In the genomic region with DNA sequence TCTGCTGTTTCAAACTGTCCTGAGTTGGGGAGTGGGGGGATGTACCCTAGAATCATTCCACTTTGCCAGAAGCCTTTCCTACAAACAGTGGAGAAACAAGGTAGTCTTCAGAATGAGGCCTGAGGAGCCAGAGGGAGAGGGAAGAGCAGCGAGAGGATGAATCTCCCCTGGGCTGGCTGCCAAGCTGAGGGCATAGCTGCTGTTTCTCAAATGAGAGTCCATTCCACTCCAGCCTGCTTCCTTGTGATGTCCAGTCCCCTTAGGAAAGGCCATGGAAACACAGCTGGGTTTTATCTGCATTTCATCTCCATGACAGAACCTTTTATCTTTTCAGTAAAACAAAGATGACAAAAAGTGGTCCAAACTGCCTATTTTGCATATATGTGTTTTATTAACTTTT, we compare ENCODE assay signal across 11 mouse cellular contexts.
A peak's percentile ranks its signal among the peaks of the same experiment; 100 is the strongest.
DNase-seq lines count a peak whose midpoint lies in the region; ATAC-seq and TF ChIP-seq lines count a peak whose summit lies in the region.
"Had no signal": no experiment of that assay in that cellular context is flagged by ENCODE, and none has a peak within 500 bp of the region (broad histone marks: within the 10 kb centered on the region; RNA-seq: fewer than 3 reads in every experiment).

No protein-coding gene starts in this region.

- H3K27me3 ChIP-seq in lung, postnatal 0 days (replicated peaks; ENCODE audit: insufficient read depth, low read length) = no peaks in the 10 kb centered on the region
- H3K27me3 ChIP-seq: CH12.LX; megakaryocyte, embryonic 14.5 days had no signal

- H3K27ac ChIP-seq in lung, postnatal 0 days (ENCODE audit: low read length) = no peak overlapping the region

- 33% methylated on average over 1 of the region's 1 CpGs for WGBS in lung, postnatal 0 days

- H3K9ac ChIP-seq in lung, postnatal 0 days (replicated peaks; ENCODE audit: low read depth) = no peak overlapping the region

- H3K4me1 ChIP-seq in lung, postnatal 0 days (ENCODE audit: insufficient read depth, low read depth, low read length) = no peaks in the 10 kb centered on the region
- H3K4me1 ChIP-seq: megakaryocyte, embryonic 14.5 days had no signal

- no peak overlapping the region for H3K4me3 ChIP-seq in lung, postnatal 0 days (ENCODE audit: low read depth, low read length)
- H3K4me3 ChIP-seq: megakaryocyte, embryonic 14.5 days had no signal

- no peak for TF ChIP-seq CTCF in lung, postnatal 0 days (IDR thresholded peaks at IDR 0.05)

- DNase-seq in gastrocnemius, postnatal 10 days = peak; percentile 38
- DNase-seq in gastrocnemius, postnatal 25 days = no peak
- DNase-seq in lung, postnatal 0 days (ENCODE audit: low spot score) = peak; percentile 25
- DNase-seq in lung, adult 18-20 months = no peak
- DNase-seq in NIH3T3 (ENCODE audit: low read depth) = peak; percentile 76
- peak; percentile 52 for DNase-seq in lung, postnatal 10 days
- DNase-seq: thymus, postnatal 36 days had no signal

- ATAC-seq in lung, postnatal 0 days = no peak
- ATAC-seq in megakaryocyte-erythroid progenitor cell, adult 5-6 weeks (replicated peaks; ENCODE audit: low FRiP score, low TSS enrichment, poor library complexity, severe bottlenecking) = no peak

- no peaks in the 10 kb centered on the region for H3K36me3 ChIP-seq in lung, postnatal 0 days (ENCODE audit: insufficient read depth, low read length)

- H3K9me3 ChIP-seq in lung, postnatal 0 days (ENCODE audit: low read length) = no peaks in the 10 kb centered on the region

- no peak overlapping the region for H3K4me2 ChIP-seq in lung, postnatal 0 days (replicated peaks; ENCODE audit: low read depth, low read length)
- H3K4me2 ChIP-seq: liver, embryonic 11.5 days had no signal

- no peak for TF ChIP-seq EP300 in lung, postnatal 0 days (IDR thresholded peaks at IDR 0.05)

Comparison
In these comparisons a context has a peak if more than half of its experiments do, and no peak if none do; other contexts are left out.
1. DNase-seq: peak in gastrocnemius, postnatal 10 days (single experiment), lung, postnatal 0 days (single experiment), NIH3T3 (single experiment) and lung, postnatal 10 days (single experiment); none in gastrocnemius, postnatal 25 days (single experiment) and lung, adult 18-20 months (0 of 2).